Mouse (Mus musculus): ENCODE measurements around the gene Pde6h. TPM values are rescaled to one million over a fixed set of nuclear protein-coding genes. Genes with fewer than 3 reads are reported as not detected.

Pde6h gene
- polyA plus RNA-seq, 1 experiment from 2014 or later, result not detected

- DNase-seq (ENCODE audit: low spot score), result no peak
- Histone ChIP-seq H3K9ac (ENCODE audit: low read depth, low read length) (peak overlapping the region; percentile 53), H3K4me3 (ENCODE audit: low read depth, low read length) (peak overlapping the region; percentile 37), H3K4me1 (replicated peaks; ENCODE audit: control insufficient read depth, insufficient read depth, low read length) (peaks cover 23% of the 10 kb centered on the region), H3K27ac (ENCODE audit: low read depth, low read length) (peak overlapping the region; percentile 89), H3K27me3 (replicated peaks; ENCODE audit: control insufficient read depth, insufficient read depth, low read length) (no peaks in the 10 kb centered on the region), H3K4me2 (peak overlapping the region; percentile 49), H3K36me3 (ENCODE audit: control insufficient read depth, insufficient read depth, low read length) (no peaks in the 10 kb centered on the region), H3K9me3 (ENCODE audit: control insufficient read depth, low read length) (no peaks in the 10 kb centered on the region)
- no peak for ATAC-seq (replicated peaks; ENCODE audit: low FRiP score)
- 52% methylated on average over 11 of the region's 11 CpGs for WGBS
These were observed 16.7 kb downstream of the Pde6h start for GRCm38 (mm10) chr6:136940188-136940960.

DNA sequence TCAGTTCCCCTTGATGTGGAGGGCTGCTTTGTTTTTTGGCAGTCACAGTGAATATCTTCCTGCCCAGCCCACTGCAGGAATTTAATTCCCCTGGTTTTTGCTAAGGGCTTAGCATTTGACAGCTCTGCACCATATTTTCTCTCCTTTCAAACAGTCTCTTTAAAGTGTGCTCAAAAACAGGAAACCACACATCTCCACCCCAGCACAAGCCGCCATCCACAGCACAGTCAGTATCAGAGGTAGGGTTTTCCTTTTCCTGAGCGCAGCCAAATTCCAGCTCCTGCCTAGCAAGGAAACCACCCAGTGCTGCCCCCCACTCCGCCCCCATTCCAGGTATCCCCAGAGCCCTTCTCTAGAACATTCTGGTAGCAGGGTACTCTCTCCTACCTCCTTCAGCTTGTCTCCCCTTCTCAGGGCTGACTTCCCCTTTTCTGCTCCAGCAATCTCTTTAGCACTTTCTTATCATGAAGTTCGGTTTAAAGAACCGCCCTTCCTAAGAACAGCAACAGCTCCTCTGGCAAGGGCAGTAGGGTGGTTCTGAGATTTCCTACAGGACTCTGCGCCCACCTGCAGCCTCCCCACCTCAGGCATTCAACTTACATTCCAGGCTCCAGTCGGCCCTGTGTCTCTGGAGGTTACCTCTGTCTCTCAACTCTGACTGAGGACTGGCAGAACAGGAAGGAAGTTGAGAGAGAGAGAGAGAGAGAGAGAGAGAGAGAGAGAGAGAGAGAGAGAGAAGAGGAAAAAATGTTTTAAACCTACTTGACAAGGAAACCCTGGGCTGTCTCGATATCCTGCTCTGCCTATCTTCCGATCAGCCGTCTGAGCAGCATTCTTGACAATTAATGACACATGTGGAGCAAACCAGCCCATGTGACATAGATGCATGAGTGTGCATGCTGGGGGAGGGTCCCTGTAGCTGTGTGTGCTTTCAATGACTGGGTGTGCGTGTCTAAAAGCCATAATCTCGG is 17.7 kb downstream of the Pde6h start, which contains the start of gene Arhgdib:
Gene Arhgdib (minus strand): TSS at position 849 of the 971 bp plus-strand sequence.
- Histone ChIP-seq H3K36me3 (ENCODE audit: control insufficient read depth, insufficient read depth, low read length) (no peaks in the 10 kb centered on the region), H3K4me3 (ENCODE audit: low read depth, low read length) (peak within 1 kb of the TSS; percentile 37), H3K4me2 (peak within 1 kb of the TSS; percentile 49), H3K4me1 (replicated peaks; ENCODE audit: control insufficient read depth, insufficient read depth, low read length) (peaks cover 24% of the 10 kb centered on the region), H3K27me3 (replicated peaks; ENCODE audit: control insufficient read depth, insufficient read depth, low read length) (no peaks in the 10 kb centered on the region), H3K9ac (ENCODE audit: low read depth, low read length) (peak within 1 kb of the TSS; percentile 53), H3K9me3 (ENCODE audit: control insufficient read depth, low read length) (no peaks in the 10 kb centered on the region), H3K27ac (ENCODE audit: low read depth, low read length) (peak within 1 kb of the TSS; percentile 89)
- ATAC-seq (replicated peaks; ENCODE audit: low FRiP score) (peak; percentile 49), DNase-seq (ENCODE audit: low spot score) (peak; percentile 53)
- 18% methylated on average over 12 of the region's 12 CpGs for WGBS

DNA sequence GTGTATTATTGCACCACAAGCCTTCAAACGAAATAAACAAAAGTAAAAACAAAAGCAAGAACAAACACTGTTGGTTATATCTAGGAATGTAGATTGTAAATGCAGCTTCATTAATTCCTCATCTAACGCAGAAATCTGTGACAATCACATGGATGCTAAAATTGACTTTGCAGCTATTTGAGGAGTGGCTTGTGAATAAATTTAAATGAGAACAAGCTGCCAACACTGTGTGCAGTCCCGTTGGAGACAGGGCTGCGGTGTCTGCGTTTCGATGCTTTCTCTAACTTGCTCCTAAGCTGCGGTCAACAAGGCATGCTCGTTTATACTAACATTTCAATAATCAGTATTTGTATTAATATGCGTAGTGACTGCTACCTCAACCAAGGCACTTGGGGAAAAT is 18.6 kb downstream of the Pde6h start:
- no peak for ATAC-seq (replicated peaks; ENCODE audit: low FRiP score)
- 72% methylated on average over 9 of the region's 9 CpGs for WGBS
- Histone ChIP-seq H3K36me3 (ENCODE audit: control insufficient read depth, insufficient read depth, low read length) (no peaks in the 10 kb centered on the region), H3K4me1 (replicated peaks; ENCODE audit: control insufficient read depth, insufficient read depth, low read length) (peaks cover 26% of the 10 kb centered on the region), H3K4me3 (ENCODE audit: low read depth, low read length) (no peak overlapping the region), H3K4me2 (no peak overlapping the region), H3K27me3 (replicated peaks; ENCODE audit: control insufficient read depth, insufficient read depth, low read length) (no peaks in the 10 kb centered on the region), H3K9ac (ENCODE audit: low read depth, low read length) (no peak overlapping the region), H3K9me3 (ENCODE audit: control insufficient read depth, low read length) (no peaks in the 10 kb centered on the region), H3K27ac (ENCODE audit: low read depth, low read length) (no peak overlapping the region)
- no peak for DNase-seq (ENCODE audit: low spot score)

- H3K36me3 ChIP-seq (ENCODE audit: control insufficient read depth, insufficient read depth, low read length), result no peaks in the 10 kb centered on the region
- peaks cover 26% of the 10 kb centered on the region for H3K4me1 ChIP-seq (replicated peaks; ENCODE audit: control insufficient read depth, insufficient read depth, low read length)
- DNase-seq (ENCODE audit: low spot score), result no peak
- H3K27ac ChIP-seq (ENCODE audit: low read depth, low read length), result no peak overlapping the region
- H3K4me3 ChIP-seq (ENCODE audit: low read depth, low read length), result no peak overlapping the region
- no peaks in the 10 kb centered on the region for H3K9me3 ChIP-seq (ENCODE audit: control insufficient read depth, low read length)
- ATAC-seq (replicated peaks; ENCODE audit: low FRiP score), result peak; percentile 47
- no peak overlapping the region for H3K4me2 ChIP-seq
- H3K27me3 ChIP-seq (replicated peaks; ENCODE audit: control insufficient read depth, insufficient read depth, low read length), result no peaks in the 10 kb centered on the region
- H3K9ac ChIP-seq (ENCODE audit: low read depth, low read length), result no peak overlapping the region
These were observed 19.8 kb downstream of the Pde6h start for GRCm38 (mm10) chr6:136943392-136943791.

DNA sequence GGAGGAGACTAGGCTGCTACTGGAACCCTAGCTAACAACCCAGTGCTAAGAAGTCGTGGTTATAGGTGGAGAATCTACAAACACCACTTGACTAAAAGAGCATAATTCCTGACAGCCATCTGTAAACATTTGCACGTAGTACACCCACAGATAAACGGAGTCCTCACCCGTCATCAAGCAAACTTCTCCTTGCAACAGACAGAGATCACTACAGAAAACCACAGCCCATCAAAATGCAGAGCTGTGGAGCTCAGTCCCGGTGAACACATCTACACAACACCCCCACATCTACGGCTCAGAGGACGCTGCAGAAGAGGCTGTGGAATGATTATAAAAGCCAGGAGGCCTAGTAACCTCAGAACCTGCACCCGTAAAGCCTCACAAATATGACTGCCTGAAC is 20.9 kb downstream of the Pde6h start:
- Histone ChIP-seq H3K27me3 (replicated peaks; ENCODE audit: control insufficient read depth, insufficient read depth, low read length) (no peaks in the 10 kb centered on the region), H3K9me3 (ENCODE audit: control insufficient read depth, low read length) (no peaks in the 10 kb centered on the region), H3K36me3 (ENCODE audit: control insufficient read depth, insufficient read depth, low read length) (no peaks in the 10 kb centered on the region), H3K4me3 (ENCODE audit: low read depth, low read length) (no peak overlapping the region), H3K9ac (ENCODE audit: low read depth, low read length) (no peak overlapping the region), H3K27ac (ENCODE audit: low read depth, low read length) (no peak overlapping the region), H3K4me2 (no peak overlapping the region), H3K4me1 (replicated peaks; ENCODE audit: control insufficient read depth, insufficient read depth, low read length) (peaks cover 24% of the 10 kb centered on the region)
- WGBS, result 58% methylated on average over 8 of the region's 8 CpGs
- DNase-seq (ENCODE audit: low spot score) (no peak), ATAC-seq (replicated peaks; ENCODE audit: low FRiP score) (no peak)

- Histone ChIP-seq H3K27me3 (replicated peaks; ENCODE audit: control insufficient read depth, insufficient read depth, low read length) (no peaks in the 10 kb centered on the region), H3K9ac (ENCODE audit: low read depth, low read length) (no peak overlapping the region), H3K4me3 (ENCODE audit: low read depth, low read length) (no peak overlapping the region), H3K36me3 (ENCODE audit: control insufficient read depth, insufficient read depth, low read length) (no peaks in the 10 kb centered on the region), H3K4me2 (no peak overlapping the region), H3K4me1 (replicated peaks; ENCODE audit: control insufficient read depth, insufficient read depth, low read length) (peaks cover 10% of the 10 kb centered on the region), H3K9me3 (ENCODE audit: control insufficient read depth, low read length) (no peaks in the 10 kb centered on the region), H3K27ac (ENCODE audit: low read depth, low read length) (no peak overlapping the region)
- WGBS, result 60% methylated on average over 5 of the region's 5 CpGs
- no peak for ATAC-seq (replicated peaks; ENCODE audit: low FRiP score)
- DNase-seq (ENCODE audit: low spot score), result no peak
These were observed 22.6 kb downstream of the Pde6h start for GRCm38 (mm10) chr6:136946241-136946640.

- no peak for ATAC-seq (replicated peaks; ENCODE audit: low FRiP score)
- Histone ChIP-seq H3K9ac (ENCODE audit: low read depth, low read length) (no peak overlapping the region), H3K4me1 (replicated peaks; ENCODE audit: control insufficient read depth, insufficient read depth, low read length) (peaks cover 4% of the 10 kb centered on the region), H3K4me2 (no peak overlapping the region), H3K4me3 (ENCODE audit: low read depth, low read length) (no peak overlapping the region), H3K9me3 (ENCODE audit: control insufficient read depth, low read length) (no peaks in the 10 kb centered on the region), H3K36me3 (ENCODE audit: control insufficient read depth, insufficient read depth, low read length) (no peaks in the 10 kb centered on the region), H3K27ac (ENCODE audit: low read depth, low read length) (no peak overlapping the region), H3K27me3 (replicated peaks; ENCODE audit: control insufficient read depth, insufficient read depth, low read length) (no peaks in the 10 kb centered on the region)
- DNase-seq (ENCODE audit: low spot score), result no peak
- WGBS, result 60% methylated on average over 9 of the region's 9 CpGs
These were observed 23.3 kb downstream of the Pde6h start for GRCm38 (mm10) chr6:136946943-136947342.

- H3K27me3 ChIP-seq (replicated peaks; ENCODE audit: control insufficient read depth, insufficient read depth, low read length), result no peaks in the 10 kb centered on the region
- 76% methylated on average over 4 of the region's 4 CpGs for WGBS
- no peak for DNase-seq (ENCODE audit: low spot score)
- H3K4me2 ChIP-seq, result no peak overlapping the region
- no peak overlapping the region for H3K9ac ChIP-seq (ENCODE audit: low read depth, low read length)
- H3K36me3 ChIP-seq (ENCODE audit: control insufficient read depth, insufficient read depth, low read length), result no peaks in the 10 kb centered on the region
- no peaks in the 10 kb centered on the region for H3K9me3 ChIP-seq (ENCODE audit: control insufficient read depth, low read length)
- no peak overlapping the region for H3K4me3 ChIP-seq (ENCODE audit: low read depth, low read length)
- no peak overlapping the region for H3K27ac ChIP-seq (ENCODE audit: low read depth, low read length)
- ATAC-seq (replicated peaks; ENCODE audit: low FRiP score), result no peak
- H3K4me1 ChIP-seq (replicated peaks; ENCODE audit: control insufficient read depth, insufficient read depth, low read length), result peaks cover 4% of the 10 kb centered on the region
These were observed 24.1 kb downstream of the Pde6h start for GRCm38 (mm10) chr6:136947716-136948115.

All from liver, embryonic 11.5 days (tissue).